Mouse (Mus musculus) neural tube, embryonic 11.5 days (tissue): ENCODE results near the gene Scg3. TPM values are rescaled to one million over a fixed set of nuclear protein-coding genes. Genes with fewer than 3 reads are reported as not detected.

Source experiments
- ATAC-seq: fragments of 200-750 bp; cut with Nextera tagmentation; 2 replicates; pipeline ENCODE4 v1.8.0; 2017; ENCODE audit warnings: moderate number of reproducible peaks, mild to moderate bottlenecking, moderate TSS enrichment, moderate library complexity; ENCODE audit not compliant: insufficient read depth, low FRiP score, low TSS enrichment
- DNase-seq: peaks from one replicate; pipeline ENCODE4 v3.0.0-alpha.2; 2015; ENCODE audit warnings: low spot score
- H3K27ac ChIP-seq: fragments of 300-500 bp; sonication (generic); 2 replicates; pipeline ENCODE4 v1.5.1; 2014; ENCODE audit warnings: low read depth, mild to moderate bottlenecking, low read length
- H3K27me3 ChIP-seq: fragments of 300-500 bp; sonication (generic); 2 replicates; pipeline ENCODE4 v1.6.1; 2014; ENCODE audit warnings: mild to moderate bottlenecking, low read length, mixed read lengths; ENCODE audit not compliant: control insufficient read depth, insufficient read depth
- H3K36me3 ChIP-seq: fragments of 300-500 bp; sonication (generic); 2 replicates; pipeline ENCODE4 v1.6.1; 2014; ENCODE audit warnings: mild to moderate bottlenecking, low read length, moderate library complexity, mixed read lengths; ENCODE audit not compliant: control insufficient read depth, insufficient read depth
- H3K4me1 ChIP-seq: fragments of 300-500 bp; sonication (generic); 2 replicates; pipeline ENCODE4 v1.6.1; 2014; ENCODE audit warnings: low read length, mixed read lengths; ENCODE audit not compliant: control insufficient read depth, insufficient read depth
- H3K4me2 ChIP-seq: fragments of 300-500 bp; sonication (generic); 2 replicates; pipeline ENCODE4 v1.6.1; 2014; ENCODE audit warnings: low read depth, mild to moderate bottlenecking, moderate library complexity
- H3K4me3 ChIP-seq: fragments of 300-500 bp; sonication (generic); 2 replicates; pipeline ENCODE4 v1.5.1; 2014; ENCODE audit warnings: low read depth, low read length
- H3K9ac ChIP-seq: fragments of 300-500 bp; sonication (generic); 2 replicates; pipeline ENCODE4 v1.6.1; 2014; ENCODE audit warnings: mild to moderate bottlenecking, low read length
- H3K9me3 ChIP-seq: fragments of 300-500 bp; sonication (generic); 2 replicates; pipeline ENCODE4 v1.6.1; 2016; ENCODE audit warnings: low read length; ENCODE audit not compliant: control insufficient read depth
- WGBS: fragments of 180-500 bp; shearing (Covaris S2); extraction: QIAGEN DNeasy Blood & Tissue Kit; methylation state at CpG from one replicate; pipeline ENCODE4 v1.1.7; 2014; 5-methylcytosine and 5-hydroxymethylcytosine counted together
- polyA plus RNA-seq: library from polyadenylated mRNA; unstranded; fragments of >200 nt; fragmentation: Nextera tagmentation; extraction: Ambion mirVana; gene quantifications from 2 replicates; pipeline ENCODE4 v1.2.1, GENCODE M21; 2014

The Scg3 gene
- 60.4 and 62.4 TPM in 2 replicates for polyA plus RNA-seq

- peak; percentile 92 for DNase-seq
- Histone ChIP-seq H3K4me3 (peak within 1 kb of the TSS; percentile 54), H3K36me3 (no peaks in the 10 kb centered on the region), H3K27me3 (no peaks in the 10 kb centered on the region), H3K9ac (peak within 1 kb of the TSS; percentile 73), H3K27ac (peak within 1 kb of the TSS; percentile 67), H3K4me1 (0 out of 2 replicates have a peak, but pooled peaks cover 2% of the 10 kb centered on the region), H3K4me2 (peak within 1 kb of the TSS; percentile 47), H3K9me3 (no peaks in the 10 kb centered on the region)
- ATAC-seq: peak; percentile 100
- 8% methylated on average over 42 of the region's 42 CpGs for WGBS
Observed at GRCm38 (mm10) chr9:75683426-75684191, at the start of gene Scg3. Scg3 (minus strand) TSS chr9:75684056.

GRCm38 (mm10) chr9:75719952-75720687 lies 36.3 kb upstream of the Scg3 start:
- Histone ChIP-seq H3K36me3 (no peaks in the 10 kb centered on the region), H3K27me3 (no peaks in the 10 kb centered on the region), H3K9ac (no peak overlapping the region), H3K4me1 (no peaks in the 10 kb centered on the region), H3K4me2 (no peak overlapping the region), H3K4me3 (no peak overlapping the region), H3K9me3 (no peaks in the 10 kb centered on the region), H3K27ac (no peak overlapping the region)
- peak; percentile 70 for DNase-seq
- 43% methylated on average over 11 of the region's 11 CpGs for WGBS
- ATAC-seq: peak; percentile 90; the same call in 1 of the 2 replicates

- Histone ChIP-seq H3K4me3 (no peak overlapping the region), H3K27me3 (no peaks in the 10 kb centered on the region), H3K4me2 (no peak overlapping the region), H3K9ac (no peak overlapping the region), H3K4me1 (no peaks in the 10 kb centered on the region), H3K36me3 (no peaks in the 10 kb centered on the region), H3K9me3 (no peaks in the 10 kb centered on the region), H3K27ac (no peak overlapping the region)
- WGBS: 77% methylated on average over 3 of the region's 3 CpGs
- ATAC-seq (no peak), DNase-seq (no peak)
Observed at GRCm38 (mm10) chr9:75719481-75719880, 35.6 kb upstream of the Scg3 start.

- H3K9ac ChIP-seq: no peak overlapping the region
- H3K27ac ChIP-seq: no peak overlapping the region
- H3K36me3 ChIP-seq: no peaks in the 10 kb centered on the region
- H3K9me3 ChIP-seq: no peaks in the 10 kb centered on the region
- H3K4me3 ChIP-seq: no peak overlapping the region
- H3K4me1 ChIP-seq: 0 out of 2 replicates have a peak, but pooled peaks cover 2% of the 10 kb centered on the region
- DNase-seq (no peak), ATAC-seq (no peak)
- no peaks in the 10 kb centered on the region for H3K27me3 ChIP-seq
- 75% methylated on average over 3 of the region's 3 CpGs for WGBS
- no peak overlapping the region for H3K4me2 ChIP-seq
Observed at GRCm38 (mm10) chr9:75684772-75685171, 916 bp upstream of the Scg3 start.

GRCm38 (mm10) chr9:75684292-75684691 lies 436 bp upstream of the Scg3 start:
- no peak for DNase-seq
- 71% methylated on average over 4 of the region's 4 CpGs for WGBS
- peak overlapping the region; percentile 73; the same call in 1 of the 2 replicates for H3K9ac ChIP-seq
- H3K27me3 ChIP-seq: no peaks in the 10 kb centered on the region
- peak; percentile 28 for ATAC-seq
- no peak overlapping the region for H3K27ac ChIP-seq
- no peaks in the 10 kb centered on the region for H3K36me3 ChIP-seq
- H3K9me3 ChIP-seq: no peaks in the 10 kb centered on the region
- peak overlapping the region; percentile 54 for H3K4me3 ChIP-seq
- H3K4me1 ChIP-seq: 0 out of 2 replicates have a peak, but pooled peaks cover 2% of the 10 kb centered on the region
- H3K4me2 ChIP-seq: peak overlapping the region; percentile 47

GRCm38 (mm10) chr9:75680606-75681005 lies 3.2 kb downstream of the Scg3 start:
- Histone ChIP-seq H3K9me3 (no peaks in the 10 kb centered on the region), H3K4me3 (no peak overlapping the region), H3K9ac (no peak overlapping the region), H3K4me1 (0 out of 2 replicates have a peak, but pooled peaks cover 2% of the 10 kb centered on the region), H3K27me3 (no peaks in the 10 kb centered on the region), H3K4me2 (no peak overlapping the region), H3K27ac (no peak overlapping the region), H3K36me3 (no peaks in the 10 kb centered on the region)
- DNase-seq (no peak), ATAC-seq (no peak)
- WGBS: 92% methylated on average over 5 of the region's 5 CpGs

- Histone ChIP-seq H3K4me3 (no peak overlapping the region), H3K9me3 (no peaks in the 10 kb centered on the region), H3K4me2 (no peak overlapping the region), H3K9ac (no peak overlapping the region), H3K4me1 (0 out of 2 replicates have a peak, but pooled peaks cover 2% of the 10 kb centered on the region), H3K27me3 (no peaks in the 10 kb centered on the region), H3K27ac (no peak overlapping the region), H3K36me3 (no peaks in the 10 kb centered on the region)
- no peak for ATAC-seq
- no peak for DNase-seq
- WGBS: 79% methylated on average over 4 of the region's 4 CpGs
Observed at GRCm38 (mm10) chr9:75679629-75680028, 4.2 kb downstream of the Scg3 start.

- Histone ChIP-seq H3K9me3 (no peaks in the 10 kb centered on the region), H3K36me3 (no peaks in the 10 kb centered on the region), H3K4me2 (no peak overlapping the region), H3K9ac (no peak overlapping the region), H3K4me1 (no peaks in the 10 kb centered on the region), H3K27ac (no peak overlapping the region), H3K4me3 (no peak overlapping the region), H3K27me3 (no peaks in the 10 kb centered on the region)
- WGBS: 81% methylated on average over 7 of the region's 7 CpGs
- no peak for ATAC-seq
- no peak for DNase-seq
Observed at GRCm38 (mm10) chr9:75678341-75678740, 5.5 kb downstream of the Scg3 start.
